ENCODE assay signal across 14 mouse cellular contexts in genomic region chr2:172648072-172648471, GRCm38 (mm10).
"Had no signal": no experiment of that assay in that cellular context is flagged by ENCODE, and none has a peak within 500 bp of the region (broad histone marks: within the 10 kb centered on the region; RNA-seq: fewer than 3 reads in every experiment).

No protein-coding gene starts in this region.

- DNase-seq: lung, adult 18-20 months; lung, embryonic 14.5 days; lung, postnatal 10 days; lung, postnatal 4 days; right cerebral cortex, postnatal 14 days; thymus, adult 2 months; thymus, postnatal 14 days; thymus, postnatal 36 days had no signal

- H3K27ac ChIP-seq: midbrain, embryonic 13.5 days; midbrain, embryonic 15.5 days; neural tube, embryonic 12.5 days; stomach, embryonic 15.5 days; stomach, postnatal 0 days had no signal

- H3K4me3 ChIP-seq: megakaryocyte, embryonic 14.5 days; midbrain, embryonic 13.5 days; midbrain, embryonic 15.5 days; neural tube, embryonic 12.5 days; stomach, embryonic 15.5 days had no signal

- ATAC-seq: midbrain, embryonic 13.5 days; midbrain, embryonic 15.5 days had no signal
